Mouse (Mus musculus) kidney, adult 2 months (tissue): ENCODE data around the gene Slc35a2. TPM values are rescaled to one million over a fixed set of nuclear protein-coding genes. Genes with fewer than 3 reads are reported as not detected.

Experiments
- DNase-seq: peaks from one replicate; pipeline ENCODE4 v3.0.0; 2021
- H3K27ac ChIP-seq: fragments of 200-500 bp; 2 replicates; pipeline ENCODE4 v1.5.1; 2012; ENCODE audit warnings: low read depth, low read length, control low read depth, inconsistent platforms; ENCODE audit not compliant: insufficient read depth
- H3K27me3 ChIP-seq: fragments of 200-500 bp; replicated peaks from 2 replicates; pipeline ENCODE4 v1.6.1; 2012; ENCODE audit warnings: mild to moderate bottlenecking, moderate library complexity, low read length, inconsistent platforms; ENCODE audit not compliant: control insufficient read depth, insufficient read depth
- H3K36me3 ChIP-seq: fragments of 200-500 bp; 2 replicates; pipeline ENCODE4 v1.6.1; 2012; ENCODE audit warnings: mild to moderate bottlenecking, moderate library complexity, low read length, inconsistent platforms; ENCODE audit not compliant: control insufficient read depth, insufficient read depth
- H3K4me1 ChIP-seq: fragments of 200-500 bp; 2 replicates; pipeline ENCODE4 v1.6.1; 2011; ENCODE audit warnings: low read length; ENCODE audit not compliant: control insufficient read depth, insufficient read depth
- H3K4me3 ChIP-seq: fragments of 200-500 bp; 2 replicates; pipeline ENCODE4 v1.5.1; 2011; ENCODE audit warnings: mild to moderate bottlenecking, low read depth, low read length, control low read depth; ENCODE audit not compliant: insufficient read depth
- CTCF ChIP-seq: fragments of 200-500 bp; conservative IDR thresholded peaks from 2 replicates; pipeline ENCODE4 v1.5.1; 2011; ENCODE audit warnings: low read depth, mild to moderate bottlenecking, control low read depth, low read length, moderate library complexity, mixed read lengths; ENCODE audit not compliant: insufficient read depth, insufficient read length
- POLR2A ChIP-seq: fragments of 200-500 bp; IDR thresholded peaks from one replicate; pipeline ENCODE4 v1.6.1; 2011; ENCODE audit warnings: low read depth, low read length, control low read depth
- WGBS: fragments of 180-500 bp; shearing (Covaris S2); methylation state at CpG from one replicate; pipeline ENCODE4 v1.1.7; 2018; 5-methylcytosine and 5-hydroxymethylcytosine counted together
- polyA plus RNA-seq: library from polyadenylated mRNA; depleted of rRNA; stranded (reverse); fragments of >200 nt; gene quantifications from 2 replicates; pipeline ENCODE4 v1.2.3, GENCODE M21; 2012

The Slc35a2 gene
- polyA plus RNA-seq, 1 experiment: 50.1 TPM

DNA sequence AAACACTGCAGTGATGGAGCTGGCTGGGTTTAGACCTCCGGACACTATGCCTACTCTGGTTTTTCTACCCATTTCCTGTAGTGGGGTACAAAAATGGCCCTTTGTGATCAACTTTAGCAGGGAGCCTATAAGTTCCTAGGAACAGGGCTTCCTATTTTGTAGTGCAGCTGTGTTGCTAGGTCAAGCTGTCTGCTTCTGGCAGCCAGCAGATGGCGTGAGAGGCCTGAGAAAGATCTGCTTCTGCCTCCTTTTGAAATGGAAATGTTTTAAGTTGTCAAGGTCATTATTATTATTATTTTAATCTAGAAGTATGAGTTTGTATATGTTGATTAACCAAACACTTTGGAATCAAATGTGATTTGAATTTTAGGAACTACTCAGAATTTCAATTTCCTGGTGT lies 29.2 kb upstream of the Slc35a2 start:
- peak; percentile 27 for DNase-seq
- WGBS: 46% methylated on average over 2 of the region's 2 CpGs
- H3K4me1 ChIP-seq: no peaks in the 10 kb centered on the region

DNA sequence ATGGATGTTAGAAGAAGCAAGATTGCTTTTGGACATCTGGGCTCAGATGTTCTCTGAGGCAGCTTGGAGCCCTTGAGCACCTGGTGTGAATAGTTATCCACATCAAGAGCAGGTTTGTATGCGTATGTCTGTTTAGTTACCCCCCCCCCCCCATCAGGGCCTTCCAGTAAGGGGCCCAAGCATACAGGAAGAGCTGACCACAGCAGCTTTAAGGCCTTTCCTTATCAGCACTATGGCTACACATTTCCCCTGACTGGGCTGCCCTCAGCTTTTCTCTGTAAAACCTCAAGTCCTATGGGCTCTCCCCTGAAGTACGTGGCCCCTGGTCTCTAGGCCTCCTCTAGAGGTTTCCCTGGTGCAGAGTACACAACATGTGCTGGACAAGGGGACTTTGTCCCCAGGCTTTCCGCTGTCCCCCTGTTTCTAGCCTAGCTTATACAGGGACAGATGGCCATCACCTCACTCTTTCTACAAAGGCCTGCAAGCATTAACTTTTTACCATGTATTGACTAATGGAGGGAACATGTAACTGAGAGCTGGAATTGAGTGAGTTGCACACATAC lies 24.6 kb upstream of the Slc35a2 start:
- Histone ChIP-seq H3K27me3 (no peaks in the 10 kb centered on the region), H3K36me3 (no peaks in the 10 kb centered on the region; the same call in 1 of the 2 replicates), H3K4me1 (no peaks in the 10 kb centered on the region), H3K4me3 (no peak overlapping the region), H3K27ac (no peak overlapping the region)
- no peak for DNase-seq
- no peak for TF ChIP-seq CTCF
- TF ChIP-seq POLR2A: no peak
- 78% methylated on average over 3 of the region's 3 CpGs for WGBS

More for the DNA sequence above, 29.2 kb upstream of the Slc35a2 start:
- TF ChIP-seq POLR2A: no peak
- TF ChIP-seq CTCF: peak; percentile 64
- Histone ChIP-seq H3K27me3 (no peaks in the 10 kb centered on the region), H3K4me3 (no peak overlapping the region), H3K36me3 (no peaks in the 10 kb centered on the region; the same call in 1 of the 2 replicates), H3K27ac (no peak overlapping the region)

DNA sequence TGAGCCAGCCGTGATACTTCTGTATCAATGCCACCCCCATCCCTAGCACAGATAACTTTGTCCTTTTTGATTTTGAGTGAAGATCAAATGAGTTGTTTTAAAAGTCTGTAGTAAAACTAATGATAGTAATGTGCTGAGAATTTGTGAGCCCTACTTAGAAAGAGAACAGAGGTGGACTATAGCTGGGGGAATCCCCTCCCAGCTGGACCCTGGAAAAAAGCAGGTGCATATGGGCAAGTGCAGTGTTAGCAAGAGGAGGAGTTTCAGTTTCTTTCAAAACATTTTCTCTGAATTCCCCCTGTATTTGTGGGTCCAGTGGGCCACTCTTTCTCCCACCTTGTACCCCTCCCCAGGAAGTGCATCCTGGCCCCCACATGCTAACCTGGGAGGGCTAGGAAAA lies 20.6 kb upstream of the Slc35a2 start:
- Histone ChIP-seq H3K27ac (no peak overlapping the region), H3K27me3 (no peaks in the 10 kb centered on the region), H3K4me3 (no peak overlapping the region), H3K36me3 (no peaks in the 10 kb centered on the region; the same call in 1 of the 2 replicates), H3K4me1 (no peaks in the 10 kb centered on the region)
- WGBS: 82% methylated on average over 1 of the region's 1 CpGs
- DNase-seq: no peak
- TF ChIP-seq POLR2A: no peak
- no peak for TF ChIP-seq CTCF

DNA sequence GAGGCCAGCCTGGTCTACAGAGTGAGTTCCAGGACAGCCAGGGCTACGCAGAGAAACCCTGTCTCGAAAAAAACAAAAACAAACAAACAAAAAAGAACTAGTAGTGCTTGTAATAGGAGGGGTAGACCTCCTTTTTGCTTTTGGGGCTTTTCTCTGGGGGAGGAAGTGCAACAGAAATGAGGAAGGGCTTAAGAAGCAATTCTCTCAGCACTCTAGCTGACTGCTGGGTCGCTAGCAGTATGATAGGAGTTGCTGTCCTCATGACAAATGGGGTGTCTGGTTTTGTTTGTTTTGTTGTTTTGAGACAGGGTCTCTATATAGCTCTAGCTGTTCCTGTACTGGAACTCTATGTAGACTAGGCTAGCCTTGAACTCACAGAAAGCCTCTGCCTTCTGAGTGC lies 19.3 kb upstream of the Slc35a2 start:
- Histone ChIP-seq H3K27me3 (no peaks in the 10 kb centered on the region), H3K36me3 (no peaks in the 10 kb centered on the region), H3K27ac (no peak overlapping the region), H3K4me3 (no peak overlapping the region), H3K4me1 (no peaks in the 10 kb centered on the region)
- DNase-seq: no peak
- TF ChIP-seq POLR2A: no peak
- no peak for TF ChIP-seq CTCF
- 76% methylated on average over 3 of the region's 3 CpGs for WGBS

DNA sequence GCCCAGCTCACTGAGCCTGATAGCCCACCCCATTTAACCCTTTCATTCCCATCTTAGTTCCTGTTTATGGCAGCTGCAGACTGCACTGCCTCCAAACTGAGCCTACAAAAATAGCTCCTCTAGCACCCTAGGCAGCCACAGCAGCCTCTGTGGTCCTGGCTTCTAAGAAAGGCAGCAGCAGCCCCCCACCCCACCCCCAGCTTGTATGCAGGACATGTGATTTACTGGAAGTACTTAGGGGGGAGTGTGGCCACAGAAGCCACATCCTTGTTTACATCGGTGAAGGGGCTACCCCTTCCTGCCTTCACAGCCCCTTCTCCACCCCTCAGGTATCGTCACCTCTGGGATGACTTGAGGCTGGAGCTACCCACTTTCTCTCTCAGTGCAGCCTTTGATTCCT lies 18.5 kb upstream of the Slc35a2 start:
- WGBS: 70% methylated on average over 2 of the region's 2 CpGs
- Histone ChIP-seq H3K36me3 (no peaks in the 10 kb centered on the region), H3K4me3 (no peak overlapping the region), H3K27ac (no peak overlapping the region), H3K4me1 (no peaks in the 10 kb centered on the region), H3K27me3 (no peaks in the 10 kb centered on the region)
- no peak for DNase-seq
- no peak for TF ChIP-seq POLR2A
- TF ChIP-seq CTCF: no peak

DNA sequence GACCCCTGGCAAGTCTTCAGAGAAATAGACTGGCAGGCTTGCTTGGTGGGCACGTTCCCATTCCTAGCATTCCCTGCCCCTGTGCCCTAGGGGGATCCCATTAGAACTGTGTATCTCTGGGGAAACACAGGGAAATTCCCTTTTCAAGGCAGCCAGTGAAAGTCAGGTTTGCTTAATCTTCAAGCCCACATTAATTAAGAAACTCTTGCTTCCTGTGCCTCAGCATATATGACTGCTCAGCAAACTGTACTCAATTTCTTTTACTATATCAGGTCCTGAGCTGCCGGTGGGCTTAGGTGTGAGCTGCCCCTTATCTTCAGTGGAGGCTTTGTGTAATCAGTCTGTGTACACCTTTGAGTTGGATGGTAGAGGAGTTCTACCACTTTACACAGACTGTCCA lies 18.0 kb upstream of the Slc35a2 start:
- H3K36me3 ChIP-seq: no peaks in the 10 kb centered on the region
- DNase-seq: no peak
- 68% methylated on average over 2 of the region's 2 CpGs for WGBS
- no peak overlapping the region for H3K4me3 ChIP-seq
- no peaks in the 10 kb centered on the region for H3K27me3 ChIP-seq
- H3K4me1 ChIP-seq: no peaks in the 10 kb centered on the region
- no peak for TF ChIP-seq POLR2A
- TF ChIP-seq CTCF: no peak
- no peak overlapping the region for H3K27ac ChIP-seq

DNA sequence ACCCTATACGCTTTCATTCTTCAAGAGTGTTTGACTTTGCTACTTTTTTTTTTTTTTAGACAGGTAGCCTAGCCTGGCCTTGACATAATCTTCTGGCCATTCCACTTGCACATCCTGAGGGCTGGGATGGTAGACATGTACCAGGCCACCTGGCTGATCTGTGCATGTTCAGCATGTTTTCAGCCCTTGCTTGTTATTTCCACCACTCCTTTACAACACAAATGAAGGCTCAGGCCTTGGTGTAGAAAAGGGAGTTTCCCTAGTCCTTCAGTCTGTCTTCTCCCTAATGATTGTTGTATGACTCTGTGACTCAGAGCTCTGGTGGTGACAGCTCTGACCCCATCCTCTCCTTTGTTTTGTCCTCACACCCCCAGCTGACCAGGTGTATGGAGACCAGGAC lies 16.7 kb upstream of the Slc35a2 start:
- no peak for TF ChIP-seq CTCF
- no peak for TF ChIP-seq POLR2A
- WGBS: 89% methylated on average over 1 of the region's 1 CpGs
- H3K4me3 ChIP-seq: no peak overlapping the region

More for the DNA sequence above, 16.7 kb upstream of the Slc35a2 start:
- H3K27ac ChIP-seq: no peak overlapping the region
- H3K4me1 ChIP-seq: no peaks in the 10 kb centered on the region
- no peaks in the 10 kb centered on the region; the same call in 1 of the 2 replicates for H3K36me3 ChIP-seq
- DNase-seq: no peak
- H3K27me3 ChIP-seq: no peaks in the 10 kb centered on the region
